Mouse (Mus musculus) c-Kit-positive CD71-positive TER-119-negative erythroid progenitor cells, embryonic 14.5 days (primary cell): ENCODE measurements around the gene Lbh.

Source experiments
- DNase-seq: peaks from one replicate; pipeline ENCODE4 v3.0.0-alpha.2; 2013; ENCODE audit warnings: low read depth

Lbh gene

GRCm38 (mm10) chr17:72911751-72912150 is 6.4 kb upstream of the Lbh start:
- no peak for DNase-seq

GRCm38 (mm10) chr17:72914082-72914481 is 4.0 kb upstream of the Lbh start:
- DNase-seq: no peak

- no peak for DNase-seq
Observed at GRCm38 (mm10) chr17:72917241-72918030, 669 bp upstream of the Lbh start.

- no peak for DNase-seq
Observed at GRCm38 (mm10) chr17:72918571-72919541, 751 bp downstream of the Lbh start.

GRCm38 (mm10) chr17:72919641-72920040 is 1.5 kb downstream of the Lbh start:
- no peak for DNase-seq

- DNase-seq: no peak
Observed at GRCm38 (mm10) chr17:72920430-72920829, 2.3 kb downstream of the Lbh start.

GRCm38 (mm10) chr17:72920971-72921370 is 2.9 kb downstream of the Lbh start:
- no peak for DNase-seq

GRCm38 (mm10) chr17:72922206-72922605 is 4.1 kb downstream of the Lbh start:
- no peak for DNase-seq

- DNase-seq: no peak
Observed at GRCm38 (mm10) chr17:72923283-72923682, 5.2 kb downstream of the Lbh start.

GRCm38 (mm10) chr17:72924295-72924694 is 6.2 kb downstream of the Lbh start:
- DNase-seq: no peak

- no peak for DNase-seq
Observed at GRCm38 (mm10) chr17:72925111-72925510, 7.0 kb downstream of the Lbh start.

GRCm38 (mm10) chr17:72925804-72926617 is 7.9 kb downstream of the Lbh start:
- no peak for DNase-seq

- DNase-seq: no peak
Observed at GRCm38 (mm10) chr17:72926994-72927393, 8.9 kb downstream of the Lbh start.

- no peak for DNase-seq
Observed at GRCm38 (mm10) chr17:72933116-72933515, 15.0 kb downstream of the Lbh start.

GRCm38 (mm10) chr17:72934146-72934545 is 16.0 kb downstream of the Lbh start:
- DNase-seq: no peak

- DNase-seq: no peak
Observed at GRCm38 (mm10) chr17:72934653-72935052, 16.5 kb downstream of the Lbh start.

- no peak for DNase-seq
Observed at GRCm38 (mm10) chr17:72935921-72936320, 17.8 kb downstream of the Lbh start.

GRCm38 (mm10) chr17:72936336-72936735 is 18.2 kb downstream of the Lbh start:
- DNase-seq: no peak

- DNase-seq: no peak
Observed at GRCm38 (mm10) chr17:72937204-72937603, 19.1 kb downstream of the Lbh start.

GRCm38 (mm10) chr17:72938026-72938795 is 20.1 kb downstream of the Lbh start:
- DNase-seq: no peak

- DNase-seq: no peak
Observed at GRCm38 (mm10) chr17:72938871-72939568, 20.9 kb downstream of the Lbh start.
